Mouse (Mus musculus) embryonic facial prominence, embryonic 12.5 days (tissue): ENCODE data around the gene Lrrc34. TPM values are rescaled to one million over a fixed set of nuclear protein-coding genes. Genes with fewer than 3 reads are reported as not detected.

Experiments used
- ATAC-seq: fragments of 200-750 bp; cut with Nextera tagmentation; 2 replicates; pipeline ENCODE4 v1.8.0; 2017; ENCODE audit not compliant: insufficient number of reproducible peaks, insufficient read depth, low FRiP score, low TSS enrichment
- H3K27ac ChIP-seq: fragments of 300-500 bp; sonication (generic); 2 replicates; pipeline ENCODE4 v1.5.1; 2016; ENCODE audit warnings: mild to moderate bottlenecking
- H3K27me3 ChIP-seq: fragments of 300-500 bp; sonication (generic); 2 replicates; pipeline ENCODE4 v1.6.1; 2016; ENCODE audit warnings: mild to moderate bottlenecking, moderate library complexity
- H3K36me3 ChIP-seq: fragments of 300-500 bp; sonication (generic); 2 replicates; pipeline ENCODE4 v1.6.1; 2016; ENCODE audit warnings: mild to moderate bottlenecking
- H3K4me1 ChIP-seq: fragments of 300-500 bp; sonication (generic); 2 replicates; pipeline ENCODE4 v1.6.1; 2016
- H3K4me2 ChIP-seq: fragments of 300-500 bp; sonication (generic); replicated peaks from 2 replicates; pipeline ENCODE4 v1.6.1; 2016; ENCODE audit warnings: mild to moderate bottlenecking, moderate library complexity
- H3K4me3 ChIP-seq: fragments of 300-500 bp; sonication (generic); 2 replicates; pipeline ENCODE4 v1.5.1; 2016; ENCODE audit warnings: mild to moderate bottlenecking
- H3K9ac ChIP-seq: fragments of 300-500 bp; sonication (generic); 2 replicates; pipeline ENCODE4 v1.6.1; 2016; ENCODE audit warnings: mild to moderate bottlenecking, moderate library complexity
- H3K9me3 ChIP-seq: fragments of 300-500 bp; sonication (generic); 2 replicates; pipeline ENCODE4 v1.6.1; 2016; ENCODE audit warnings: mild to moderate bottlenecking, moderate library complexity
- WGBS: fragments of 180-500 bp; shearing (Covaris S2); methylation state at CpG from one replicate; pipeline ENCODE4 v1.1.7; 2016; 5-methylcytosine and 5-hydroxymethylcytosine counted together
- polyA plus RNA-seq: library from polyadenylated mRNA; unstranded; fragments of >200 nt; fragmentation: Nextera tagmentation; extraction: Ambion mirVana; gene quantifications from 2 replicates; pipeline ENCODE4 v1.2.1, GENCODE M21; 2016

Lrrc34 gene
- polyA plus RNA-seq, 1 experiment from 2014 or later = 2.0 TPM

GRCm38 (mm10) chr3:30597271-30597670, 50.4 kb downstream of the Lrrc34 start:
- Histone ChIP-seq H3K4me2 (no peak overlapping the region), H3K4me1 (0 out of 2 replicates have a peak, but pooled peaks cover 6% of the 10 kb centered on the region), H3K4me3 (no peak overlapping the region), H3K9ac (no peak overlapping the region), H3K36me3 (no peaks in the 10 kb centered on the region), H3K27me3 (no peaks in the 10 kb centered on the region), H3K9me3 (no peaks in the 10 kb centered on the region), H3K27ac (no peak overlapping the region)
- no peak for ATAC-seq
- WGBS = 81% methylated on average over 7 of the region's 7 CpGs

- Histone ChIP-seq H3K36me3 (no peaks in the 10 kb centered on the region), H3K4me2 (peak overlapping the region; percentile 74), H3K27me3 (no peaks in the 10 kb centered on the region), H3K4me3 (peak overlapping the region; percentile 75), H3K4me1 (0 out of 2 replicates have a peak, but pooled peaks cover 6% of the 10 kb centered on the region), H3K27ac (0 out of 2 replicates have a peak overlapping the region, but pooled peaks have one; percentile 31), H3K9me3 (no peaks in the 10 kb centered on the region), H3K9ac (peak overlapping the region; percentile 81)
- ATAC-seq = peak; percentile 43
- under 1% methylated on average over 62 of the region's 62 CpGs for WGBS
Measured at GRCm38 (mm10) chr3:30595111-30595832, 52.4 kb downstream of the Lrrc34 start.

- whole genome bisulfite sequencing = 78% methylated on average over 4 of the region's 4 CpGs
- Histone ChIP-seq H3K36me3 (no peaks in the 10 kb centered on the region), H3K9ac (no peak overlapping the region), H3K27ac (no peak overlapping the region), H3K4me1 (no peaks in the 10 kb centered on the region), H3K4me3 (no peak overlapping the region), H3K9me3 (no peaks in the 10 kb centered on the region), H3K4me2 (no peak overlapping the region), H3K27me3 (no peaks in the 10 kb centered on the region)
- ATAC-seq = no peak
Measured at GRCm38 (mm10) chr3:30593719-30594485, 53.8 kb downstream of the Lrrc34 start.

- 1% methylated on average over 2 of the region's 2 CpGs for WGBS
- peak; percentile 64; the same call in 1 of the 2 replicates for ATAC-seq
- Histone ChIP-seq H3K27me3 (no peaks in the 10 kb centered on the region), H3K36me3 (no peaks in the 10 kb centered on the region), H3K9me3 (no peaks in the 10 kb centered on the region), H3K4me1 (no peaks in the 10 kb centered on the region), H3K4me3 (no peak overlapping the region), H3K4me2 (no peak overlapping the region), H3K27ac (no peak overlapping the region), H3K9ac (no peak overlapping the region)
Measured at GRCm38 (mm10) chr3:30592418-30592853, 55.2 kb downstream of the Lrrc34 start.

GRCm38 (mm10) chr3:30588865-30589264, 58.8 kb downstream of the Lrrc34 start:
- no peak overlapping the region for H3K4me2 ChIP-seq
- no peaks in the 10 kb centered on the region for H3K36me3 ChIP-seq
- WGBS = 83% methylated on average over 6 of the region's 6 CpGs
- no peak overlapping the region for H3K4me3 ChIP-seq
- no peak for ATAC-seq
- H3K4me1 ChIP-seq = no peaks in the 10 kb centered on the region
- H3K27ac ChIP-seq = no peak overlapping the region
- no peaks in the 10 kb centered on the region for H3K9me3 ChIP-seq
- no peak overlapping the region for H3K9ac ChIP-seq
- H3K27me3 ChIP-seq = no peaks in the 10 kb centered on the region

Other genes with a start within 250 kb of the Lrrc34 start
- gene Mecom, start 99.9 kb downstream of the Lrrc34 start, polyA plus RNA-seq = 37.4 and 39.6 TPM in 2 replicates
- gene Actrt3, start 47.9 kb downstream of the Lrrc34 start, polyA plus RNA-seq = 0.11 TPM in 1 of 2 replicates, not detected in the other
- gene Mynn, start 45.8 kb downstream of the Lrrc34 start, polyA plus RNA-seq = 35.9 and 37.5 TPM in 2 replicates
- gene Lrriq4, start 3.4 kb downstream of the Lrrc34 start, polyA plus RNA-seq = not detected in 2 replicates
- not detected in 2 replicates for gene Lrrc31, start 52.0 kb upstream of the Lrrc34 start, polyA plus RNA-seq
- gene Samd7, start 98.4 kb upstream of the Lrrc34 start, polyA plus RNA-seq = not detected in 2 replicates
- gene Sec62, start 145.0 kb upstream of the Lrrc34 start, polyA plus RNA-seq = 84.0 and 85.0 TPM in 2 replicates
- 2.1 and 3.2 TPM in 2 replicates for gene Gpr160, start 208.1 kb upstream of the Lrrc34 start, polyA plus RNA-seq